Mouse (Mus musculus) spleen, embryonic (tissue): ENCODE measurements around the gene Strada.

ENCODE experiments used
- CTCF ChIA-PET: fragments of 350-600 bp; sonication (Branson Sonifier 250); formaldehyde crosslinking; loops from one replicate; lab custom pipeline; 2022; lab: Charles Lee

Gene Strada

GRCm38 (mm10) chr11:106158081-106158929 lies 43.7 kb downstream of the Strada start:
- CTCF ChIA-PET, result interaction anchor here (0.9 to 1.4 kb wide), 3 partner anchors 13 to 33 kb away, joined by 3 to 4 read pairs (median 3); no protein-coding TSS in a partner anchor

- CTCF ChIA-PET, result no interaction called here
Observed at GRCm38 (mm10) chr11:106157154-106157553, 44.8 kb downstream of the Strada start.

GRCm38 (mm10) chr11:106156257-106156656 lies 45.7 kb downstream of the Strada start:
- CTCF ChIA-PET, result interaction anchor here (0.8 to 1.3 kb wide), 2 partner anchors 10 to 14 kb away, joined by 4 to 6 read pairs; no protein-coding TSS in a partner anchor

- CTCF ChIA-PET, result interaction anchor here (0.5 to 1.3 kb wide), 3 partner anchors 11 to 91 kb away, joined by 4 to 18 read pairs (median 6); no protein-coding TSS in a partner anchor
Observed at GRCm38 (mm10) chr11:106155761-106156160, 46.2 kb downstream of the Strada start.

- CTCF ChIA-PET, result interaction anchor here (0.7 kb wide), 1 partner anchor 41 kb away, joined by 4 read pairs; no protein-coding TSS in a partner anchor
Observed at GRCm38 (mm10) chr11:106154770-106155169, 47.2 kb downstream of the Strada start.

- CTCF ChIA-PET, result no interaction called here
Observed at GRCm38 (mm10) chr11:106154091-106154490, 47.9 kb downstream of the Strada start.

GRCm38 (mm10) chr11:106152132-106152531 lies 49.8 kb downstream of the Strada start:
- CTCF ChIA-PET, result interaction anchor here (0.6 to 1.2 kb wide), 2 partner anchors 8 to 213 kb away, joined by 3 to 4 read pairs; no protein-coding TSS in a partner anchor

- CTCF ChIA-PET, result no interaction called here
Observed at GRCm38 (mm10) chr11:106151219-106151618, 50.7 kb downstream of the Strada start.

GRCm38 (mm10) chr11:106134580-106135528 lies 67.1 kb downstream of the Strada start:
- CTCF ChIA-PET, result interaction anchor here (0.5 kb wide), 2 partner anchors 11 to 30 kb away, joined by 5 to 13 read pairs; no protein-coding TSS in a partner anchor

- CTCF ChIA-PET, result interaction anchor here (0.7 kb wide), 1 partner anchor 25 kb away, joined by 3 read pairs; no protein-coding TSS in a partner anchor
Observed at GRCm38 (mm10) chr11:106132516-106132915, 69.5 kb downstream of the Strada start.

- CTCF ChIA-PET, result no interaction called here
Observed at GRCm38 (mm10) chr11:106129477-106129876, 72.5 kb downstream of the Strada start.

GRCm38 (mm10) chr11:106126727-106127373 lies 75.1 kb downstream of the Strada start:
- CTCF ChIA-PET, result interaction anchor here (0.6 kb wide), 1 partner anchor 856 kb away, joined by 3 read pairs; no protein-coding TSS in a partner anchor

- CTCF ChIA-PET, result interaction anchor here (0.5 kb wide), 1 partner anchor 21 kb away, joined by 5 read pairs; no protein-coding TSS in a partner anchor
Observed at GRCm38 (mm10) chr11:106125827-106126226, 76.1 kb downstream of the Strada start.

- CTCF ChIA-PET, result no interaction called here
Observed at GRCm38 (mm10) chr11:106124784-106125183, 77.2 kb downstream of the Strada start.

- CTCF ChIA-PET, result interaction anchor here (0.8 kb wide), 1 partner anchor 195 kb away, joined by 11 read pairs; no protein-coding TSS in a partner anchor
Observed at GRCm38 (mm10) chr11:106122736-106123135, 79.2 kb downstream of the Strada start.

GRCm38 (mm10) chr11:106122221-106122620 lies 79.7 kb downstream of the Strada start:
- CTCF ChIA-PET, result interaction anchor here (0.6 kb wide), 1 partner anchor 125 kb away, joined by 3 read pairs; no protein-coding TSS in a partner anchor
